Mouse (Mus musculus): Measurements from ENCODE around the gene 6030498E09Rik. TPM values are rescaled to one million over a fixed set of nuclear protein-coding genes. Genes with fewer than 3 reads are reported as not detected.

Gene 6030498E09Rik
- 0.34 TPM in 1 of 2 replicates, not detected in the other for polyA plus RNA-seq (2016; fragmentation: Nextera tagmentation; extraction: Ambion mirVana)

DNA sequence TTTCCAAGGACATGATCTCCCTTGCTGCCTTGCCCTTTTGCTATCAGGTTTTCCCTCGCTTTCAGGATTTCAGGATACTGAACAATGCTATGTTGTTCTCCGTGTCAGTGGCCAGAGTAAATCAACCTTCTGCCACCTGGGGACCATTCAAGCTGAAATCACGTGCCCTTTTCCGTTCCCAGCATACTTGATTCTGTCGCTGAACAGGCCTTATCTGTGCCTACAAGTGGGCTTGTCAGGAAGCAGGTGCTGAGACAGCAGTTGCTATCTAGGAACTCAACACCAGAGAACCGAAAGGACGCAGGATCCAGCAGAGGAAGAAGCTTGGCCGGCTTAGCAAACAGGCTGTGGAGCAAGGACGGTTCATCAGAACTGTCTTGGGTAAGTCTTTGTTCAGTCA lies at the start of gene 6030498E09Rik:
Gene 6030498E09Rik (plus strand): TSS at position 194 of the 400 bp plus-strand sequence.
- no peak within 1 kb of the TSS for H3K4me3 ChIP-seq
- 78% methylated on average over 9 of the region's 9 CpGs for whole genome bisulfite sequencing
- H3K4me2 ChIP-seq (replicated peaks), result no peak within 1 kb of the TSS
- no peak for ATAC-seq (ENCODE audit: low FRiP score)
- no peaks in the 10 kb centered on the region for H3K27me3 ChIP-seq
- no peak within 1 kb of the TSS for H3K27ac ChIP-seq
- no peaks in the 10 kb centered on the region for H3K4me1 ChIP-seq
- no peak within 1 kb of the TSS for H3K9ac ChIP-seq
- no peaks in the 10 kb centered on the region for H3K36me3 ChIP-seq
- H3K9me3 ChIP-seq (replicated peaks), result no peaks in the 10 kb centered on the region

DNA sequence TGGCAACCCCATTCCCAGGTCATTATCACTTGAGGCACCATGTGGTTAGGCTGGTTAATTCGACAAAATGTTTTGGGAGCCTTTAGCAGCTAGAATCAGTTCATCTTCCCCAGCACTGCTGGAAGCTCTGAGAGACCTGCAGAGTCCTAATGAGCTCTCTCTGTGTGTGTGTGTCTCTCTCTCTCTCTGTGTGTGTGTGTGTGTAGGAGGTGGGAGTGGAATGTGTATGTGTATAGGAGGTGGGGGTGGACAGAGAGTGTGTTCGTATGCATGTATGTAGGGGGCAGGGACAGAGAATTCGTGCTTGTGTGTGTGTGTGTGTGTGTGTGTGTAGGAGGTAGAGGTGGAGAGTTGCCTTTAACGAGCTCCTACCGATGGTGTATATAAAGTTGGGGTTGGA lies 42.4 kb upstream of the 6030498E09Rik start:
- H3K27ac ChIP-seq, result no peak overlapping the region
- H3K4me2 ChIP-seq (replicated peaks), result no peak overlapping the region
- ATAC-seq (ENCODE audit: low FRiP score), result no peak
- H3K27me3 ChIP-seq, result no peaks in the 10 kb centered on the region
- 52% methylated on average over 5 of the region's 5 CpGs for WGBS
- H3K9me3 ChIP-seq (replicated peaks), result no peaks in the 10 kb centered on the region
- H3K4me3 ChIP-seq, result no peak overlapping the region
- no peak overlapping the region for H3K9ac ChIP-seq
- H3K4me1 ChIP-seq, result no peaks in the 10 kb centered on the region
- no peaks in the 10 kb centered on the region for H3K36me3 ChIP-seq

DNA sequence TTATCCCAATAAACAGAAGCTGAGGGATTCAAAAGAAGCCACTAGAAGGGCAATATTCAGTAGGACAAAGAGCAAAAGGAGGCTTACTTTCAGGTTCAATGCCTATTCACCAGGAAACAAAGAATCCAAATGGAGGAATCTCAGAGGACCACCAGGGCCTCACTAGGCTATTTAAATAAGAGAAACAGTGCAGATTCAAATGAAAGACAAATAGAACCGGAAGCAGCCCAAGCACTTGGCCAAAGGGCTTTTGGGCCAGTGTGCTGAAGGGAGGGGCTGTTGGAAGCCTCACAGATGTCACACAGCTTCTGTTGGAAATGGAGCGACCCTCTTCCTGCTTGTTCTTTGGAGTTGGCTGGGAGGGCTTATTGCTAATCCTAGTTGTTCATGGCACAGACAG lies 41.8 kb upstream of the 6030498E09Rik start:
- no peaks in the 10 kb centered on the region for H3K36me3 ChIP-seq
- no peaks in the 10 kb centered on the region for H3K4me1 ChIP-seq
- H3K4me3 ChIP-seq, result no peak overlapping the region
- no peak overlapping the region for H3K4me2 ChIP-seq (replicated peaks)
- H3K9me3 ChIP-seq (replicated peaks), result no peaks in the 10 kb centered on the region
- WGBS, result 53% methylated on average over 2 of the region's 2 CpGs
- no peaks in the 10 kb centered on the region for H3K27me3 ChIP-seq
- H3K9ac ChIP-seq, result no peak overlapping the region
- no peak overlapping the region for H3K27ac ChIP-seq
- ATAC-seq (ENCODE audit: low FRiP score), result no peak

DNA sequence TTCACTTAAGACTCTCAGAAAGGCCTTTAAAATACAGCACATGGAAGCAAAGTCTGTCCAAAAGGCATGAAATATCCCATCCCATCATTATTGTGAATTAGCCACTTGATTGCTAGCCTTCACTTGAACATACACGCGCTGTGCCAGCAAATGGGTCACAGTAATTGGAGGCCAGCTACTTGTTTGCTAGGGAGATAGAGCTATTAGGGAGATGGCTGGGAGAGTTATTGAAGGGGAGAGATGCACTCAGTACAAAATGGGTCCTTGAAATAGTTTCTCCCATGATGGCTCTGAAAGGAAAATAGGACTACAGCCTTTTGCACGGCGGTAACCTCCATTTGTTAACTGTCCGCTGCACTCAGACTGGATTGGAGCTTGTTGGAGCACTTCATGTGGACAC lies 38.8 kb upstream of the 6030498E09Rik start:
- H3K9ac ChIP-seq, result no peak overlapping the region
- H3K27me3 ChIP-seq, result no peaks in the 10 kb centered on the region
- 97% methylated on average over 5 of the region's 5 CpGs for WGBS
- no peaks in the 10 kb centered on the region for H3K9me3 ChIP-seq (replicated peaks)
- no peak overlapping the region for H3K27ac ChIP-seq
- no peaks in the 10 kb centered on the region for H3K36me3 ChIP-seq
- ATAC-seq (ENCODE audit: low FRiP score), result no peak
- no peak overlapping the region for H3K4me3 ChIP-seq
- no peaks in the 10 kb centered on the region for H3K4me1 ChIP-seq
- no peak overlapping the region for H3K4me2 ChIP-seq (replicated peaks)

DNA sequence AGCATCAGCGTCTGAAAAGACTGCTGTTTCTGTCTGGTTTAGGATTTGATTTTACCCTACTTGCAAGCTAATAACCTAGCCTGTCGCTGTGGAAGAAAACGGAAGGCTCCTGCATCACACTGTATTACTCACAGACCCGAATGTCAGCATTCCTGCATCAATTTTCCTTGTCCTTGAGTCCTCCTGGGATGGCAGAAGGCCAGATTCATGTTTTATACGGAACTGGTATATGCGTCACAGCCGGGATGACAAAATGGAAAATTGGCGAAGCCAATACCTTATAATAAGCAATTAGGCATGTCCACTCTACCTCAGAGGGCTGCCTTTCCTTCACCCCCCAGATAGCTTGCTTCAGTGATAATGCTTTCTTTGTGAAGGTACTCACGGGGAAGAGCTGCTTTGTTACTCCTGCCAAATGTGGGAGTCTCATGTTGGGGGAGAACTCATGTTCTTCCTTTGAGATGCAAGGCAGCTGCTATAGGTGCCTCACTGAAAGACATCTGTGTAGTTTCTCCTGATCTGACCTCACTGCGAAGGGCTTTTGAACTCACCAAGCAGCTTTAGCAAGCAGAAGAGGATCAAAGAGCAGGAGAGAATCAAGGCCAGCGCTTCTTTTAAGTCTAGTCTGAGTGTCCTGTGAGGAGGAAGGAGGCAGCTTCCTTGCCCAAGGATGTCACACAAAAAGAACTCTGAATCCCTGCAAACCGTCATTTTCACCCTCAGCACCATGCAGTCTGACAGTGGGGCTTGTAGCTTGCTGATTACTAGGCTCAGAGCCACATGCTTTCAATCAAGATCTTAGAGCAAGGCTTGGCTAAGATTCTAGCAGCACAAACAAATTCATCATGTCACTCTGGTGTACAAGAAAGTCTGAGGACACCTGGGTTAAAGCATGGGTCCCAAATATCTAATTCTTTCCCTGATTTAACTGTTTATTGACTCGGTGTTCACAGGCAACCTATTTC lies 37.3 kb upstream of the 6030498E09Rik start:
- no peak overlapping the region for H3K27ac ChIP-seq
- no peaks in the 10 kb centered on the region for H3K4me1 ChIP-seq
- WGBS, result 59% methylated on average over 13 of the region's 13 CpGs
- H3K27me3 ChIP-seq, result no peaks in the 10 kb centered on the region
- H3K4me2 ChIP-seq (replicated peaks), result no peak overlapping the region
- H3K36me3 ChIP-seq, result no peaks in the 10 kb centered on the region
- no peak for ATAC-seq (ENCODE audit: low FRiP score)
- no peak overlapping the region for H3K4me3 ChIP-seq
- H3K9me3 ChIP-seq (replicated peaks), result no peaks in the 10 kb centered on the region
- no peak overlapping the region for H3K9ac ChIP-seq

DNA sequence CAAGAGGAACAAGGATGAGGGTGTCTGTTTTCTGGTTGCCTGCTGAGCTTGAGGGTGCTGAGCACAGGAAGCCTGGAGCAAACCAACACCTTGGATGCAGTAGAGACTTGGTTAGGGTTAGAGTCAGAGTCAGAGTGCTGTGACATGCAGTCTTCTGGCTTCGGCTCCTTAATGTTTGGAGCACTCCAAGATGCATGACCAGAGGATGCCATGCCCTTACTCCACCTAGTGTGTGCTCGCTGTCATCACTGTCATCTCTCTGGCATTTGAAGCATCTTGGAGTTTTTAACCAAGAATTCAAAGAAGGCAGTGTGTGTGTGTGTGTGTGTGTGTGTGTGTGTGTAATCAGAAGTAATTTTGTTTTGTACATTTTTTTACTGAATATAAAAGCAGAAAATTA lies 1.0 kb upstream of the 6030498E09Rik start:
- Histone ChIP-seq H3K4me3 (no peak overlapping the region), H3K9me3 (replicated peaks) (no peaks in the 10 kb centered on the region), H3K27me3 (no peaks in the 10 kb centered on the region), H3K4me1 (no peaks in the 10 kb centered on the region), H3K9ac (no peak overlapping the region), H3K27ac (no peak overlapping the region), H3K36me3 (no peaks in the 10 kb centered on the region), H3K4me2 (replicated peaks) (no peak overlapping the region)
- ATAC-seq (ENCODE audit: low FRiP score), result no peak
- 70% methylated on average over 2 of the region's 2 CpGs for WGBS

DNA sequence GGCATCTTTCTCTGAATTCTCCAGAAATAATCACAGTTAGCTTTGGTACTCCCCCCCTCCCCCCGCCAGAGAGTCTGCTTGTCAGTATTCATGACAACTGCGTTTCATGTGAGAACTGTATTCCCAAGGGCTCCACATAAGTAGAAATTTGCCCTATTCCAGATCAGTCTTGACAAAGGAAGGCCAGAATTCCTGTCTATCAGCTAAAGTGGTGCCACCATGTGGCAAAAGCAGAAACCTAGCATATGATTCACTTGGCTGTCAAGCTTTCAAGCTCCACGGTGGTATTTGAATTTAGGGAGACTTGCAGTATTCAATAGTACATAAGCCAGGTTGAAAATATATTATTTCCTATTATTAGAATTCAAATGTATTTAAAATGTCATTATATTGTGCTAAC lies 585 bp upstream of the 6030498E09Rik start:
- no peak for ATAC-seq (ENCODE audit: low FRiP score)
- Histone ChIP-seq H3K4me2 (replicated peaks) (no peak overlapping the region), H3K27me3 (no peaks in the 10 kb centered on the region), H3K9ac (no peak overlapping the region), H3K36me3 (no peaks in the 10 kb centered on the region), H3K9me3 (replicated peaks) (no peaks in the 10 kb centered on the region), H3K4me3 (no peak overlapping the region), H3K27ac (no peak overlapping the region), H3K4me1 (no peaks in the 10 kb centered on the region)
- 46% methylated on average over 3 of the region's 3 CpGs for WGBS

DNA sequence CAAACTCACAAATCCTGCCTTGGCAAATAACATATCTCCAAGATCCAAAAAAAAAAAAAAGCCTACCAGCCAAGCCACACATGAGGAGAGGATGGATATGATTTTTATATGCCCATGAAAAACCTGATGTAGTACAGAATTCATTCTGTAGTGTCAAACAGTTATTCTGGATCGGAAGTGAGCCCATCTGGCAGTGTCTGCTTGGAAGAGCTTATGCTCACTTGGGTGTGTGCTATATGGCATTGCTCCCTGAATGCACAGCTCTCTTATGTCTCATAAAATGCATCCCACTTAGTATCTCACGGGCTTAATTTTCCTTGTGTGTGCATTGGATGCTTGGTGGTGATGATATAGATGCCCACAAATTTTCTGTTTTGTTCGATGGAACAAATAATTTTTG lies 21.9 kb downstream of the 6030498E09Rik start:
- H3K4me3 ChIP-seq, result no peak overlapping the region
- no peaks in the 10 kb centered on the region for H3K9me3 ChIP-seq (replicated peaks)
- no peak for ATAC-seq (ENCODE audit: low FRiP score)
- 74% methylated on average over 3 of the region's 3 CpGs for WGBS
- no peaks in the 10 kb centered on the region for H3K27me3 ChIP-seq
- no peak overlapping the region for H3K4me2 ChIP-seq (replicated peaks)
- H3K4me1 ChIP-seq, result no peaks in the 10 kb centered on the region
- no peaks in the 10 kb centered on the region for H3K36me3 ChIP-seq
- H3K27ac ChIP-seq, result no peak overlapping the region
- no peak overlapping the region for H3K9ac ChIP-seq

DNA sequence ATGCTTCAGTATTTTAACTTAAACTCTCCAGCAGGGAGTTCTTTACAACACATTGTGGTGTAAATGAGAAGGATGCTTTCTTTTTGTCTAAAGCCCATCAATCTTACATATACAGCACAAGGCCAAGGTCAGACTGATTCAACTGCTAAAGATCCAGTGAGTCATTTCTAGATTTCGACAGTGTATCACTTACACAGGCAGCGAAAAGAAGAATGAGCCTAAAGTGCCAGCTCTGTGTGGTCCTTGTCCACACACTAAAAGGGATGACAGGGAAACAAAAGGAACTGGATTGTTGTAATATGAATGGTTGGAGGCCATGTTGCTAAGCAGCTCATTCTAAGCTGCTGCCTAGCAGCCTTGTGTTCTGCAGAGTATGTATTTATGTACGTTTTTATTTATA lies 41.5 kb downstream of the 6030498E09Rik start:
- 39% methylated on average over 3 of the region's 3 CpGs for WGBS
- no peak overlapping the region for H3K27ac ChIP-seq
- no peaks in the 10 kb centered on the region for H3K4me1 ChIP-seq
- H3K9me3 ChIP-seq (replicated peaks), result no peaks in the 10 kb centered on the region
- peak; percentile 61; the same call in 1 of the 2 replicates for ATAC-seq (ENCODE audit: low FRiP score)
- no peaks in the 10 kb centered on the region for H3K36me3 ChIP-seq
- H3K4me3 ChIP-seq, result no peak overlapping the region
- no peak overlapping the region for H3K4me2 ChIP-seq (replicated peaks)
- no peak overlapping the region for H3K9ac ChIP-seq
- H3K27me3 ChIP-seq, result no peaks in the 10 kb centered on the region

DNA sequence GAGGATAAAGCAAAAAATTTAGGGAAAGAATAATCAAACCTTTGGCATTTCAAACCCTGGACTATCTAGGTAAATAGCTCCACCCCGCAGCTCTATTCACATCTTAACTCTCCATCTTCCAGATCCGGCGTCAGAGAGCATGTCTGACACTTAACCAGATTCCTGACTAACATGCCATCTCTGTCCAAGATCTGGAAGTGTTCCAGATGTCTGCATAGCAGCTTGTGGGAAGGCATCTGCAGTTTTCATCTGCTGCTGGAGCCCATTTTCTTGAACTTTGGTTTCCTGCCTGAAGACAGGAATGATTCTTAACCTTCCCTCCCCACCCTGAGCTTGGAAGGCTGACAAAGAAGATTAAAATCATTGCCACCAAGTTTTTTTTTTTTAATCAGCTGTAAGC lies 44.4 kb downstream of the 6030498E09Rik start:
- no peak overlapping the region for H3K27ac ChIP-seq
- no peak overlapping the region for H3K4me3 ChIP-seq
- no peaks in the 10 kb centered on the region for H3K4me1 ChIP-seq
- H3K4me2 ChIP-seq (replicated peaks), result no peak overlapping the region
- WGBS, result 83% methylated on average over 3 of the region's 3 CpGs
- no peaks in the 10 kb centered on the region for H3K9me3 ChIP-seq (replicated peaks)
- no peak for ATAC-seq (ENCODE audit: low FRiP score)
- no peaks in the 10 kb centered on the region for H3K36me3 ChIP-seq
- H3K9ac ChIP-seq, result no peak overlapping the region
- H3K27me3 ChIP-seq, result no peaks in the 10 kb centered on the region

DNA sequence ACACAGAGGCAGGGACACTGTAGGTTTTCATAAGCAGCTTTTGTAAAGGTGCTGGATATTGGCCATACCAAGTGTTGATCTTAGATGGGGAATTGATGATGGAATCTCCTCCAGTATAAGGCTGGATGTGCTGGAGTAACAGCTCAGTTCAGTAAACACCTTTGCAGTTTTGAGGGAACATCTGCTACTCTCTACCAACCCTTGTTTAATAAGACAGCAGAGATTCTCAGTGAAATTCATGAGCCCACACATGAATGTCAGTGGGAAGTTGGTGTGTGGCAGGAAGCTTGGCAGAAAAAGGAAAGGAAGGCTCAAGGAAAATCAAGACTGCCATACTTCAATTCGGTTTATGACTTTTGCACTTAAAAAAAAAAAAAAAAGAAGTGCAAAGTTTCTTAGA lies 186.1 kb downstream of the 6030498E09Rik start:
- Histone ChIP-seq H3K4me1 (no peaks in the 10 kb centered on the region), H3K9ac (no peak overlapping the region), H3K4me3 (no peak overlapping the region), H3K27me3 (no peaks in the 10 kb centered on the region), H3K27ac (no peak overlapping the region), H3K9me3 (replicated peaks) (no peaks in the 10 kb centered on the region), H3K4me2 (replicated peaks) (no peak overlapping the region), H3K36me3 (no peaks in the 10 kb centered on the region)
- WGBS, result 68% methylated on average over 1 of the region's 1 CpGs
- ATAC-seq (ENCODE audit: low FRiP score), result no peak

DNA sequence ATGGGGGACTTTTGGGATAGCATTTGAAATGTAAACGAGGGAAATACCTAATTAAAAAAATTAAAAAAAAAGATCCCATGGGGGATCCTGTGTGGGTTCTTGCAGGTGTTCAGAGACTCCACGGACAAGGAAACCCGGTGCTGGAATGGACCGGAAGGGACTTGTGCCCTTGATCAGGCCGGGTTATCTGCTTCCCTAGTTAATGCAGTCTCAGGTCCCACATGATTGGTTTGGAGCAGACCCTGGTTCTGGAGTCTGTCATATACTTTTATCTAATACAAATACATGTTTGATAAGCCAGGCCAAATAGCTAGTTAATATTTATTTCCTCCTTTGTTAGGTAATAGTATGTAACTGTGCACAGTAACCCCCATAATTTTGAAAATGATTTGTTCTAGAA lies 223.8 kb downstream of the 6030498E09Rik start:
- Histone ChIP-seq H3K9me3 (replicated peaks) (no peaks in the 10 kb centered on the region), H3K36me3 (no peaks in the 10 kb centered on the region), H3K27me3 (no peaks in the 10 kb centered on the region), H3K4me3 (no peak overlapping the region), H3K4me1 (no peaks in the 10 kb centered on the region), H3K9ac (no peak overlapping the region), H3K4me2 (replicated peaks) (no peak overlapping the region), H3K27ac (no peak overlapping the region)
- ATAC-seq (ENCODE audit: low FRiP score), result no peak
- 88% methylated on average over 5 of the region's 5 CpGs for WGBS
